Mouse (Mus musculus): ENCODE measurements around the gene Ctbp2. TPM values are rescaled to one million over a fixed set of nuclear protein-coding genes. Genes with fewer than 3 reads are reported as not detected.

The Ctbp2 gene
- 70.3 and 70.7 TPM in 2 replicates for polyA plus RNA-seq (2012)

GRCm38 (mm10) chr7:133123999-133124700 lies at the start of gene Ctbp2:
Gene Ctbp2, minus strand, starts transcription at chr7:133124354.

DNA sequence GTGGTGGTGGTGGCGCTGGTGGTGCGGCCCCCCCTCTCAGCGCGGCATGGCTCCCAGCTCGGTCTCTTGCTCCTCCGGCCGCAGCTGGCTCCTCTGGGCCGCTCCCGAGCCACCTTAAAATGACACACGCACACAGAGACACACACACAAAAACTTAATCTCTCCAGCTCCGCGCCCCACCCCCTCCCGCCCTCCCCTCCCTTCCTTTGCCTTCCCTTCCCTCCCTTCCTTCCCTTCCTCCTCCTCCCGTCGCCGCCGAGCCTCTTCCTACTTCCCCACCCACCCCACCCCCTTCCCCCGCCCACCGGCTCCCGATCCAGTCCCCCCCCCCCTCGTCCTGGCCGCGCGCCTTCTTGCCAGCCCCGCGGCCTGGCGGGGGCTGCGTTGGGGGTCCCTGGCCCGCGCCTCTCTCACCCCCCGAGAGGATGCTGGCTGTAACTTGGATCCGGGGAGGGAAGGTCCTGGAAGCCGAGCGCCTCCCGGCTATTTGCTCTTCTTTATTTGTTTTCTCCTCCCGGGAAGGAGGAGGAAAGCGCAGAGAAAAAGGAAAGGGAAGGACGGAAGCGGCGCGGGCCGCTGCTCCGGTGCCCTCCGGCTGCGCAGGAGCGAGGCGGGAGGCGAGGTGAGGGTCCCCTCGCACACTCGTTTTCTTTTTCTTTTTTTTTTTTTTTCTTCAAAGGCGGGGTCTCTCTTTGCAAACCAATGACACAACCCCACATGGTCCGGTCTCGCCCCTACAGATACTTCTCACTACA lies 733 bp downstream of the Ctbp2 start, which contains the start of gene Fgfr2:
Gene Fgfr2, minus strand, starts transcription at position 107 of the 755 bp plus-strand sequence.

Other genes with a start within 250 kb of the Ctbp2 start
- gene Zranb1, start 193.2 kb downstream of the Ctbp2 start, polyA plus RNA-seq (2012) = 4.1 and 4.3 TPM in 2 replicates
- not detected in 2 replicates for gene Fgfr2, start 1.0 kb downstream of the Ctbp2 start, polyA plus RNA-seq (2012)